ENCODE assay signal across 16 mouse cellular contexts in the genomic region with DNA sequence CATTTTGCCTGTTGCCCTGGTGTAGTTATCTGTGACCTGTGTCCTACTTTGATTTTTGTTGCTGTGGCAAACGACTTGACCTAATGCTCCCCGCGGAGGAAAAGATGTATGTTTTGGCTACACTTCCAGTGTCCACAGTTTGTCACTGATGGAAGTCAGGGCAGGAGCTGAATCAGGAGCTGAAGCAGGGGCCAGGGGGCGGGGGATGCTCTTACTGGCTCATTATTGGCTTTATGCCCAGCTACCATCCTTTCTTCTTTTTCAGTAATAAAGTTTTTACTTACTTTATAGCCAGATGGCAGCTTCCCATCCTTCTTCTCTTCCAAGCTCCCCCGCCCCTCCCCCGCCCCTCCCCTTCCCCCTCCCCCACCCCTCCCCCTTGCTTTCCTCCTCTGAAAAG.
"Had no signal": no experiment of that assay in that cellular context is flagged by ENCODE, and none has a peak within 500 bp of the region (broad histone marks: within the 10 kb centered on the region; RNA-seq: fewer than 3 reads in every experiment).

No protein-coding gene starts in this region.

- H3K4me1 ChIP-seq: midbrain, embryonic 12.5 days had no signal

- H3K4me2 ChIP-seq: limb, embryonic 13.5 days; liver, embryonic 11.5 days; liver, embryonic 15.5 days; midbrain, embryonic 12.5 days; neural tube, embryonic 13.5 days; stomach, embryonic 15.5 days had no signal

- H3K4me3 ChIP-seq: limb, embryonic 13.5 days; liver, embryonic 15.5 days; midbrain, embryonic 12.5 days; neural tube, embryonic 13.5 days; stomach, embryonic 15.5 days had no signal

- H3K36me3 ChIP-seq: limb, embryonic 13.5 days; liver, embryonic 15.5 days; midbrain, embryonic 12.5 days; neural tube, embryonic 13.5 days; stomach, embryonic 15.5 days had no signal

- H3K9me3 ChIP-seq: limb, embryonic 13.5 days; liver, embryonic 15.5 days; midbrain, embryonic 12.5 days; neural tube, embryonic 13.5 days; stomach, embryonic 15.5 days had no signal

- ATAC-seq: inflammation-experienced regulatory T-cells, adult 6 months; intestine, postnatal 0 days; lung, postnatal 0 days had no signal

- H3K27me3 ChIP-seq: limb, embryonic 13.5 days; liver, embryonic 15.5 days; midbrain, embryonic 12.5 days; neural tube, embryonic 13.5 days; stomach, embryonic 15.5 days had no signal

- DNase-seq: kidney, adult 8-10 months; kidney, postnatal 10 days; left cerebral cortex, postnatal 4 days; lung, postnatal 4 days; retina, postnatal 1 day; thymus, adult 2 months; thymus, postnatal 25 days had no signal

- H3K27ac ChIP-seq: limb, embryonic 13.5 days; liver, embryonic 15.5 days; midbrain, embryonic 12.5 days; neural tube, embryonic 13.5 days; stomach, embryonic 15.5 days had no signal

- H3K9ac ChIP-seq: limb, embryonic 13.5 days; liver, embryonic 15.5 days; midbrain, embryonic 12.5 days; neural tube, embryonic 13.5 days; stomach, embryonic 15.5 days had no signal
